Mouse (Mus musculus) bone marrow macrophage, adult 2 months (primary cell): ENCODE measurements around the gene Ccnl2.

ENCODE experiments used
- CTCF ChIP-seq: IDR thresholded peaks from 2 replicates; pipeline ENCODE4 v1.5.1; 2012; ENCODE audit warnings: low read depth, mild to moderate bottlenecking, low read length, moderate library complexity
- POLR2A ChIP-seq: IDR thresholded peaks from 2 replicates; pipeline ENCODE4 v1.6.1; 2012; ENCODE audit warnings: mild to moderate bottlenecking, low read depth, low read length, borderline replicate concordance

GRCm38 (mm10) chr4:155856071-155856470, 43.8 kb downstream of the Ccnl2 start:
- no peak for TF ChIP-seq CTCF
- no peak for TF ChIP-seq POLR2A
